Mouse (Mus musculus): ENCODE results near the gene Setd1b.
A peak's percentile ranks its signal among the peaks of the same experiment; 100 is the strongest.

The Setd1b gene

DNA sequence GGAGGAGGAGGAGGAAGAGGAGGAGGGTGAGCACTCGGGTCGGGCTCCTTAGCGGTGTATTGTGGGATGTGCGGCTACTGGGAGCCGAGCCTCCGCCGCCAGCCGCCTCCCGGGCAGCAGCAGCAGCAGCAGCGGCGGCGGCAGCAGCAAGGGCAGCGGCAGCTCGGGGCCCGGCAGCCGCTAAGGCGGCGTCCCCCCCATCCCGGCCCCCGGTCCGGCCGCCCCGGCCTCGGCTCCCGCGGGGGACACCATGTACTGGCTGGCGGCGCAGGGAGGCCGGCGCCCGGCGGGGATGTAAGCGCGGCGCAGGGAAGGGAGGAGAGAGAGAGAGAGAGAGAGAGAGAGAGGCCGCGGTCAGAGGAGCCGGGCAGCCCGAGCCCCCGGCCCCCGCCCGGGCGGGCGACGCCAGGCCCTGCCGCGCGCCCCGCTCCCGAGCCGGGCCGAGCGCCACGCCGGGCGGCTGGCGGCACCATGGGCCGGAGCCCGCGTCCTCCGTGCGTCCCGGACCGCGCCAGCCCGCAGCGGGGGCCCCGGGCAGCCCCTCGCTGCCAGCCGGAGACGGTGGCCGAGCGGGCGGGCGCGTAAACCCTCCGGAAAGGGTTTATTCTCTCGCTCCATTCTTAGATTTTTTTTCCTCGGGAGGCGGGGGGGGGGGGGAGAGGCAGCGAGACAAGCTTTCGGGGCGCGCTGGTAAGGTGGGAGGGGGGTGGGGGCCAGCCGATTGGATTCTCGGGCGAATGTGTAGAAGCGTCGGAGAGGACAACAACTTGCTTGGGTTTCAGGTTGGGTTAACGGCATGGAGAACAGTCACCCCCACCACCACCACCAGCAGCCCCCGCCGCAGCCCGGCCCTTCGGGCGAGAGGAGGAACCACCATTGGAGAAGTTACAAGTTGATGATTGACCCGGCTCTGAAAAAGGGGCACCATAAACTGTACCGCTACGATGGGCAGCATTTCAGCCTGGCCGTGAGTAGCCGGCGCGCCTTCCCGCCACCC, at the start of gene Setd1b:
Setd1b (plus strand) TSS at position 33 of the 997 bp plus-strand sequence.
- peak; percentile 69 for DNase-seq (ENCODE audit: low read depth, low spot score)

DNA sequence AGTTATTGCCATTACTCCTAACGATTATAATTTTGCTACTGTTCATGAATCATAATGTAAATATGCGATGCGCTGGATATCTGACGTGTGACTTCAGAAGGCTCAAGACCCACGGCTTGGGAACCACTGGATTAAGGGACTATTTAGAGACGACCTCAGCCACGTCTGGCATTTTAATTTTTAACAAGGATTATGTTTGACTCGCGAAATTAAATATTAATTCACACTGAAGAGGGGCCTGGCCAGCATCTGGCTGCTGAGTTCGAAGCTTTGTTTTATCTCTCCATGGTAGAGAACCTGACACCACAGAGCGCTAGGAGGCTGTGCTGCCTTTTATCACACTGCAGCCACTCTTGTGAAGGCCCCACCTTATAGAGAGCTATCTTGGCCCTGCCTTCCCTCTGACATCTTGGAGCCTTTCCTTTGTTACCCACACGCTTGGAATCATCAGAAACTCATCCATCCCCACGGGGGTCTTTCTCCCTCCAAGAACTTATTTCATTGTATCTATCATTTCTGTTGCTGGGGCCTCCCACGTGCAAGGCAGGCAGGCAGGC, 48.8 kb upstream of the Setd1b start:
- no peak for DNase-seq (ENCODE audit: low read depth, low spot score)

DNA sequence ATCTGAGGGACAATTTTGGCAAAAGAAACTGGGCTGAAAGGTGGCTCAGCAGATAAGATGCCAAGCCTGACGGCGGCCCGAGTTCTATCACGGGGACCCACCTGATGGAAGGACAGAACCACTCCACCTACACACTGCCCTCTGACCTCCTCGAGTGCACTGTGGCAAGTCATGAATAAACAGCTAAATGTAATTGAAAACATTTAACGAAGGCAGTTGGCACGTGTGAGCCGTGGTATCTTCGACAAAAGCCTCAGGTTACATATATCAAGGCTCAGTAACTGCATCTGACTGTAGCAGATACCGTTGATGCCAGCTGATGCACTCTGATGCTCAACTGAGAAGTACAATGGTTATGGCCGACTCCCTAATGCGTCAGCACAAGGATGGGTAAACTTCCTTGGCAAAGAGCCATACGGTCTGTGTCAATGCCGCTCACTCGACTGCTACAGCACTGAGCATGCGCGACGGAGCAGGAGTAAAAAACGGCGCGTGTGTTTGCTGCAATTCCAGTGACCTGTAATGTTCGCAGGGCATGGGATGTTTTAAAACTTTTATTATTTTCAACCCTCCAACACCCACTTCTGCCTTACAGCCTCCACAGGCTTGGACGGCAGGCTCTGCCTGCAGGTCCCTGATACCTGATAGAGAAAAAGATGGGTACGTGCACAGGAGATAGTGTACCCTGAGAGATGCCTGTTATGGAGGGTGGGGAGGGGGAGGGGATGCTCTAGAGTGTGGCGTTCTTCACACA, 47.6 kb upstream of the Setd1b start:
- DNase-seq (ENCODE audit: low read depth, low spot score), result no peak

DNA sequence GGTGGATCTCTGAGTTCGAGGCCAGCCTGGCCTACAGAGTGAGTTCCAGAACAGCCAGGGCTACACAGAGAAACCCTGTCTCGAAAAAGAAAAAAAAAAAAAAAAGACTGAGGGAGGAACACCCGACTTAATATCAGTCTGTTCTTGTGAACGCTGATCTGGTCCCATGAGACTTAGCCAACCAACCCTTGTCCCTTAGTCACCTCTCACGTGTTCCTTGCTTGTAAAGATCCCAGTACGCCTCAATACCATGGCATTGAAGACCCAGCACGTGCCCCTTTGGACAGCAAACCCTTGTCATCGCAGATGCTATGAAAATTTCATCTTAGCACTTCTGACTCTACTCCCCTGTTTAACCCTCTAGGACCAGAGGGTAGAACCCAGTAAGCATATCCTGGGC, 45.7 kb upstream of the Setd1b start:
- DNase-seq (ENCODE audit: low read depth, low spot score), result no peak

DNA sequence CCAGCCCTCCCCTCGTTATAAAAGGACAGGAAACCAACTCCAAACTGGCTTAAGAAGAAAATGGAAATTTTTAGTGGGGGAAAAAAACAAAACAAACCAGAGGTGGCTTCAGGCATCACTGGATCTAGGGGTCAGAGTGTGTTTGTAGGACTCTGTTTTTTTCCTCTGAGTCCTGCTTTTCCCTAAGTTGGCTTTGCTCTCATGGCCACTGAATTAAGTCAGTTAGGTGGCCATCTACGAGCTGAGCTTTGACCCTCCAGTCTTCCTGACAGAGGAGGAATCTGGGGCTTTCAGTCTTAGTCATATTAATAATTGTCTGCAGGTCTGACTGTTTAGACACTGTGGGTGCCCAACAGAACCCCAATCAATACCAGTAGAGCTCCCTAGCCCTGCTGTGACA, 43.5 kb upstream of the Setd1b start:
- no peak for DNase-seq (ENCODE audit: low read depth, low spot score)

DNA sequence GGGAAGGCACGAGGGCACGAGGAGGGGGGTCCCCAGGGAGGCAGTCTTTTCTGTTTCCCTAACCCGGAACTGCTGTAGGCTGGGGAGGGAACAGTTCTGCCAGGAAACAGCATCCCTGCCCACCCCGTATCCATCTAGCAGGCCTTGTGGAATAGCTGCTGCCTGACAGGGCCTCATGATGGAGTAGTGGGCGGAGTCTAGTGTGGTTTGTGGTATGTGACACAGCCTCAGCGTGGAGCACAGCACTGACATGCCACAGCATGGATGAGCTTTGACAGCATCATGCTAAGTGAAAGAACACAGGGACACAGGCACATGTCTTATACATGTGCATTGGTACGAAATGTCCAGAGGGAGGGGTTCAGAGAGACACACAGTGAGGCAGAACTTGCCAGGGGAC, 39.6 kb upstream of the Setd1b start:
- no peak for DNase-seq (ENCODE audit: low read depth, low spot score)

DNA sequence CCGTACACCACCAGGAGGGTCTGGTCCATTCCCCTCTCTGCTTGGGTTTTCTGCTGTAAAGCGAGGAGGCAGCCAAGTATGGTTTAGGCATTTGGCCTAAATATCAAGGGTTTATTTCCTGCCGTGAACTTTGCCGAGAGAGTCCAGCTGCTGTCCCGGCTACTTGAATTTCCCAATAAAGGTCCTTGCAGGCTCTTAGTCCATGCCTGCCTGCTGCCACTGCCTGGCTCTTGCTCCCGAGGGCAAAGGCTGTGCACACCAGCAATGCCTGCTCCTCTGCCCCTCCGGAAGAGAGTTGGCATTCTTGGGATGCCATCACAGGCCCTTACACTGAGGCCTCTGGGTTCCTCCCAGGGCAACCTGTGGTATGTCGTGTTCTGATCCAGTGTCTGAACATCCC, 38.4 kb upstream of the Setd1b start:
- no peak for DNase-seq (ENCODE audit: low read depth, low spot score)

DNA sequence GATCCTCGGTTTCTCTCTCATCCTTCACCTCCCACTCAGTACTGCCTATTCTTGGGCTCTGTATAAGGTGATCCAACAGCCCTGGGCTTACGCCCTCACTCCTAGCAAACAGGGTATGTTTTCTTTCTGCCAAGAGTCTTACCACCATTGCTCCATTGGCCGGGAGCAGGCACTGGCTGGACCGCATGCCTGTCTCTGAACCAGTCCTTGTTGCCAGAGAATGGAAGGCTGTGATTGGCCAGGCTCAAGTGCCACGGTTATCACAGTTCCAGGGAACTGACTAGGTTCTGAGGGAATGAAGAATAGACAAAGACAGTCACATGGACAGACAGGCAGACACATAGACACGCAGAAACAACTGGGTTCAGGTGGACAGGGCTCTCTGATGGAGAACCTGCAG, 37.2 kb upstream of the Setd1b start:
- DNase-seq (ENCODE audit: low read depth, low spot score), result no peak

DNA sequence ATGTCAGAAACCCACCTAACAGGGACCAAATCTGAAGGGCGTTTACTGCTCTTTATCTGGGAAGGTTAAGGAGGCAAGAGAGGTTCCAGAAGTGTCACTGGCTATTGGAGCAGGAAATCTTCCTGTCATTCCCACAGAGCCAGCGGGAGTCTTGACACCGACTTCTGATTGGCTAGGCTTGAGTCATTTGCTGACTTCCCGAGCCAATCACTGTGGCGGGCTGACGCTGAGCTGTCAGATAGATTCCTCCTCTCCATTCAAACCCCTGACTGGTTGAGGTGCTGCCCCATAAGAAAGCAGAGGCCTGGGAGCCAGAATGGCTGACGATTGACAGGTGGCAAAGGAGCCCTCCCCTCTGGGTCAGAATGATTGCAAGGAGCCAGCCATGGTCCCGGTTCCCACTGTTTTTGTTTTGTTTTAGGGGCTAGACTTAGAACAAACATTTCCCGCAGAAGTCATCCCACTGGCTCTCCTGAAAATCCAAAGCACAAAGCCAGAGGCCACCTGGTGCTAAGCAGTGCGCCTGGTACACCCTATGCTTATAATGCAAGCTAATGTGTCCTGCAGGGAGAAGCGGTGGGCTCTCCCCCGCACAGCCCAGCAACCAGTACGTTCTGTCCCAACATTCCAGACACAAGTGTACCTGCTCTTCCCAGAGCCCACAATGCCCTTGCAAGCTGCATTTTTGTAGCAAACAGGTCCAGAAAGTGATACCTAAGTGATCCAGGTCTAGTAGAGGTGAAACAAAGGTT, 32.4 kb upstream of the Setd1b start:
- DNase-seq (ENCODE audit: low read depth, low spot score), result no peak

DNA sequence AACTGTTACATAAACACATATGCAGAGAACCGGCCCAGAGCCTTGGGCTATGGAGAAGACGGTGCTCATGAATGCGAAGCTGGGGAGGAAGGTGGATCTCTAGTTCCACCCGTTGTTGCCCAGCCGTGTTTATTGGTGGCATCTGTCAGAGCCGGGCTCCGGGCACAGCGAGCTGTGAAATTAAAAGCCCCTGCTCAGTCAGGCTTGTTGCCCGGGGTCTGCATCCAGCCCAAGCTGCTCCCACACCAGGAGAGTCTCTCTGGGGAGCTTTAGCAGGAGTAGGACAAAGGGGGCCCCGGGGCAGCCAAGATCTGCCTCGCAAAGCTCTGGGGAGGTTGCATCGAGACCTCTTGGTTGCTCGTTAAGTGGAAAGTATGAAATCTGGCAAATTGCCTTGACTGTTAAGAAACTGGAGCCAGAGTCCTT, 31.7 kb upstream of the Setd1b start:
- no peak for DNase-seq (ENCODE audit: low read depth, low spot score)

DNA sequence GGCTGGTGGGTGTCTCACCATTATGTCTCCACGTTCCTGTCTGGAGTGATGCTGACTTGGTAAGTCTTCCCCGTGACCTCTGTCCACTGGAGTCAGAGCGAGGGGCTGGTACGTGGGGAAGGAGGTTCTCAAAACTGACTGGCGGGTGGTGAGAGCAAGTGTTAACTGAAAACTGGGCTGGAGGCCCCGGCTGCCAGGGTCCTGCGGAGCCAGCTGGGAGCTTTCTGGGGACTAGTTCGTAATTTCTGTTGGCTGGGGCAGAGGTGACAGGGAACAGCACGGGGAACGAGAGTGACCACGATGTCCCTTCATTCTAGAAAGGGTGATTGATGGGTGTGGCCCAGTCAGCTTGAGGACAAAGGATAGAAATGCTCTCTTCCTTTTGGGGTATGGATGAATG, 27.9 kb upstream of the Setd1b start:
- DNase-seq (ENCODE audit: low read depth, low spot score), result no peak

DNA sequence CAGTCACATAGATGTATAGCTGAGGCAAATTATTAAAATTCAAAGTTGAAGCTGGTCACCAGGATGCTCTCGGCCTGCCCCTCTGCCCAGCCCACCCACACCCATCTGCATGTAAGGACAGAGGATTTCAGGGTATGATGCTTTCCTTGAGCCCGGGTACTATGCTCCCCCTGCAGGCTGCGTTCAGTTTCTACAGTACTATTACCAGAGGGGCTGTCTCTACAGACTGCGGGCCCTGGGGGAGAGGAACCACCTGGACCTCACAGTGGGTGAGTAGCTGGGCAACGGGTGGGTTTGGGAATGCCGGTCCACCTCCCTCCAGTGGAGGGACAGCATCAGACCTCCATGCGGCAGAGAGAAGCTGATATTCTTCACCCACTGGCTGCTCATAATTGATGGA, 27.1 kb upstream of the Setd1b start:
- DNase-seq (ENCODE audit: low read depth, low spot score), result peak; percentile 53

DNA sequence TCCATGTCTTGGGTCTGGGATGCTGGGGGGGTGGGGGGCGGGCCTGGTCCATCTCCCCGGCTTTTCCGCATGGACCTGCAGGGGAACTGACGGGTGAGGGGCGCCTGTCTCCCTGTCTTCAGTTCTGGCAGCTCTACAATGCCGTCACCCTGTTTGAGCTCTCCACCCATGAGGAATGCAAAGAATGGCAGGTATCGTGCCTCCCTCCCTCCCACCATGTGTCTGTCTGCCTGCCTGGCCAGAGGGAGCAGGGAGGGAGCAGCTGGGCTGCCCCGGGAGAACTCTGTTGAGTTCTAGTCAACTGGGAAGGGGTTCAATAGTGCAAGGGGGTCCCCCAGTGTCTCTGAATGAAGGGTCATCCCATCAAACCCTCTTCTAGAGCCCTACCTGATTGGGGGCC, 25.9 kb upstream of the Setd1b start:
- no peak for DNase-seq (ENCODE audit: low read depth, low spot score)

DNA sequence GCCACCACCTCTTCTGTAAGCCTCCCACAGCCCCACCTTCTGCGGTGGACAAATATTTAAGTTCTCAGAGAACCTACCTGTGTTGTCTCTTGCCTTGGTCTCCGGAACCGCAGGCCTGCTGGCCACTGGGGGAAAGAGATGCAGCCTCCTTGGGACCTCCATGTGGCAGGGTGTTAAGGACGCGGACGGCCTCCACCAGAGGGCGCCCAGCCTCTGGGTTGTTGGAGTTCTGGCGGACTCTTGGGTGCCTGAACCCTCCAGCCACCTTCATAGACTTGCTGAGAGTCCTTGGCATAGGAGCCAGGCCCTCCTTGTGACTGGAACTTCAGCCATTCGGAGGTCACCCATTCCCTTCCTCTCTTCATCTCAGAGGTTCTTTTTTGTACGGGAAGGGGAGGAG, 24.7 kb upstream of the Setd1b start:
- peak; percentile 78 for DNase-seq (ENCODE audit: low read depth, low spot score)

DNA sequence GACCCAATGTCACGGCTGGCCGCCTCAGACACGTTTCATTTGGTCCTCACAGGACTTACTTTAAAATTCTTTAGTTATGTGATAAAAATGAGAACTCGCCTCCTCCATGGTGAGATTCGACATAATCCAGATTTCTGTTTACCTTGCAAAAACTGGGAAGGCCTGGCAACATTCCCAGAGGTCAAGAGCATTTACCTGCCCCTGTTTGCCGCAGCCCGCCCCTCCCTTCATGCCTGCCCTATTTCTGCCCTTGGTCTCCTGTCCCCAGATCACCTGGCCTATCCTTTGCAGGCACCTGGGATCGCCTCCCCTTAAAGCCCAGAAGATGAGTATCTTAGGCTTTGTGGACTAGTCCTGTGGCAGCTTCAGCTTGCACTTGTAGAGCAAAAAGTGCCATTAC, 24.2 kb upstream of the Setd1b start:
- DNase-seq (ENCODE audit: low read depth, low spot score), result no peak

DNA sequence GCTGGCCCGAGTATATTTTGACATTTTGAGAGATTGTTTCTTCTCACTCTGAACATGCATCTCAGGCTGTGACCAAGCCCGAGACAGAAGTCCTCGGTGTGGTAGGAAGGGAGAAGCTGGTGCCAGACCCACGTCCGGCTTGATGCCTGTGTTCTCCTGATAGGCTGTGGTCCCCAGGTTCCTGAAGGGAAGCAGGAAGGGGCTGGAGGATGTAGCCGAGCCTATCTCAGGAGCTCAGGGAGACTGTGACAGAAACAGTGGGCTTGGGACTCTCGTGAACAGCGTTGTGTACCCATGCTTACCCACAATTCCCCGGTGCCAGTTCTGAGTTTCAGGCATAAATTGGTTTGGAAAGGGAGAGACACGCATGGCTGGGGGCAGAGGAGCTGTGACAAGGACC, 23.2 kb upstream of the Setd1b start:
- no peak for DNase-seq (ENCODE audit: low read depth, low spot score)

DNA sequence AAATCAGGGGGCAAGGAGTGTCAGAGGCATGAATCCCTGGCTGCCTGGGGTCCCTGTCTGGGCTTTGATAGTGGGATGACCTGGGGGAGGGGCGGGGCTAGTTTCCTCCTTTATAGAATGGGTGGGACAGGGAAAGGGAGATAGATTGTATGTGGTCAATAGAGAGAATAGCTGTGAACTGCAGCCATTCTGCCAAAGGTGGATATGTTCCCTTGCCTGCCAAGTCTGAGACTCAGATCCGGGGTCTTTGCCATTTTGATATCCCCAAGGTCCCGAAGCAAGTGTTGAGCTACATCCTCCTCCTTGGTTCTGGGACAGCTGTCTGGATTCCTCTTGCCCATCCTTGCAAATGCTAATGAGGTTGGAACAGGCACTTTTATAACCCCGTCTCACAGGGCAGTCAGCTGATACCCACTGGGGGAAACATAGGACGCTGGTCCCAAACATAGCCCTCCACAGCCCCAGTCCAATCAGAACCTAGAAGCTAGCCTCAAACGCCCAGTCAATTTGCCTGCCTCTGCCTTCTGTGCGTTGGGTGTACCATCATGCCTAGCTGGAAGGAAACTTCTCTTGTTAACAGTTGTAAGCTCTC, 21.3 kb upstream of the Setd1b start:
- no peak for DNase-seq (ENCODE audit: low read depth, low spot score)

DNA sequence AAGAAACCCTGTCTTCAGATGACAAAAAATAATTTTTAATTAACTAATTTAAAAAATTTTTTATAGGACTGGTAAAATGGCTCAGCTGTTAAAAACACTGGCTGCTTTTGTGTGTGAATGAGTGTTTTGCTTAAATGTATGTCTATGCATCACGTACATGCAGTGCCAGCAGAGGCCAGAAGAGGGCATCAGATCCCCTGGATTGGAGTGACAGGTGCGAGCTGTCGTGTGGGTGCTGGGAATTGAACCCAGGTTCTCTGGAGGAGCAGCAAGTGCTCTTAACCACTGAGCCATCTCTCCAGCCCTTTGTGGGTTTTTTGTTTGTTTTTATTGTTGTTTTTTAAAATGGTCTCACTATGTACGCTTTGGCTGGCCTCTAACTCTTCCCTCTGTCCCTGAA, 19.8 kb upstream of the Setd1b start:
- peak; percentile 60 for DNase-seq (ENCODE audit: low read depth, low spot score)

DNA sequence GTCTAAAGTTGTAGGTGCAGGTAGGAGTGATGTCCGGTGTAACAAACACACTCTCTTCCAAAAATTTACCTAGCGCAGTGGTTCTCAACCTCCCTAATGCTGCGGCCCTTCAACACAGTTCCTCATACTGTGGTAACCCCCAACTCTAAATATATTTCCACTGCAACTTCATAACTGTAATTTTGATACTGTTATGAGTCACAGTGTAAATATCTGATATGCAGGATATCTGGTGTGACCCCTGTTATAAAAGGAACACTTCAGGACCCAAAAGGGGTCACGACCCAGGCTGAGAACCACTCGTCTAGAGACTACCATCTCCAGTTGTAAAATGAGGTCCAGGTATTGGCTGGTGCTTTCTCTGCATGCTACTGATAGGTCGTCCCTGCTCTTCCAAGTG, 16.9 kb upstream of the Setd1b start:
- DNase-seq (ENCODE audit: low read depth, low spot score), result peak; percentile 79

DNA sequence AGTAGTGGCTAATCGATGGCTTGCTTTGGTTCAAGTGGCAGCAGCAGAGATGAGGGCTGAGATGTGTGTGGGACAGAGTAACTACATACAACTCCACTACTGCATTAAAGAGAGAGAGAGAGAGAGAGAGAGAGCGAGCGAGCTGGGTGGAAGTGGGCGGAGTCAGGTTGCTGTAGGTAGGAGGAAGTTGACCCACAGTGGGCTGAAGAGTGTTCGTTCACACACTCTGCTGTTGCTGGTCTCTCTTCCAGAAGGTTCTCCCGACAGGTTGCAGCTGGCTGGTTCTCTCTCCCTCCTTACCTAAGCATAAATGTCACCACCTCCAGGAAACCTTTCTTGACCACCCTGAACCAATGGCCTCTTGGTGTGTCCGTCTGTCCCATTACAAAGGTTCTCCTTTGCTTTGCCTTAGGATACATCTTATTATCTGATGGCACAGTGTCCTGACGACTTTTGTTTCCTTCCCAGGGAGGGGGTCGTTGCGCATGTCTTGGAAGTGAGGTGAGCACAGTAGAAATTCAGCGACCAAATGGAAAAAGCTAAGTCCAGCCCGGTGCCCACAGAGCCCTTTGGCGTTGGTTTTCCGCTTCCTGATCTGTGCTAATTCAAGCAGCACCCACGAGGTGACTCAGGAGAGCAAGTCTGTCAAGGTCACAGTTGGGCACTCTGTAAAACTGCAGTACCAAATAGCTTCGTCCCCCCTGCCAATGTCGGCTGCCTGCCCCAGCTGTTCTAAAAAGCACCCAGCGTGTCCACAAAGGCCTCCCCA, 16.2 kb upstream of the Setd1b start:
- peak; percentile 86 for DNase-seq (ENCODE audit: low read depth, low spot score)

DNA sequence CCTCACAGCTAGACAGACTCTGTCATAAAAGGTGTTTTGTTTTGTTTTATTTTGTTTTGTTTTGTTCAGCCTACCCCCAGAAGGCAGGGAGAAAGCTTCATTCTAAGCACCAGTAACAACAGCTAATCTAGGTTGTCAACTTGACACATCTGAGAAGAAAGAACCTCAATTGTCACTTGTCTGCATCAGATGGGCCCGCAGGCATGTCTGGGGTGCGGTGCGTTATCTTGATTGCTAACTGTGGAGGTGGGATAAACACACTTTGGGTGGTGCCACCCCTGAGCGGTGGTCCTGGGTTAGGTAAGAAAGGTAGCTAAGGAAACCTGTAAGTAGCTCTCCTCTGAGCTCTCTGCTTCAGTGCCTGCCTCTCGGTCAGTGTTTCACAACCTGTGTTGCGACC, 15.0 kb upstream of the Setd1b start:
- DNase-seq (ENCODE audit: low read depth, low spot score), result peak; percentile 41
